Mouse (Mus musculus) heart, embryonic 11.5 days (tissue): ENCODE results near the gene Tbc1d14. TPM values are rescaled to one million over a fixed set of nuclear protein-coding genes. Genes with fewer than 3 reads are reported as not detected.
A peak's percentile ranks its signal among the peaks of the same experiment; 100 is the strongest.

Experiments
- ATAC-seq: fragments of 200-750 bp; cut with Nextera tagmentation; replicated peaks from 2 replicates; pipeline ENCODE4 v1.8.0; 2017; ENCODE audit warnings: moderate library complexity; ENCODE audit not compliant: insufficient number of reproducible peaks, low FRiP score, low TSS enrichment
- H3K27ac ChIP-seq: fragments of 300-500 bp; sonication (generic); 2 replicates; pipeline ENCODE4 v1.5.1; 2014; ENCODE audit warnings: mild to moderate bottlenecking, low read depth, low read length
- H3K27me3 ChIP-seq: fragments of 300-500 bp; sonication (generic); 2 replicates; pipeline ENCODE4 v1.6.1; 2014; ENCODE audit warnings: mild to moderate bottlenecking, low read length, mixed read lengths; ENCODE audit not compliant: control insufficient read depth, insufficient read depth
- H3K36me3 ChIP-seq: fragments of 300-500 bp; sonication (generic); 2 replicates; pipeline ENCODE4 v1.6.1; 2014; ENCODE audit warnings: mild to moderate bottlenecking, low read length, moderate library complexity, mixed read lengths; ENCODE audit not compliant: control insufficient read depth, insufficient read depth
- H3K4me1 ChIP-seq: fragments of 300-500 bp; sonication (generic); 2 replicates; pipeline ENCODE4 v1.6.1; 2014; ENCODE audit warnings: low read length; ENCODE audit not compliant: control insufficient read depth, insufficient read depth
- H3K4me2 ChIP-seq: fragments of 300-500 bp; sonication (generic); 2 replicates; pipeline ENCODE4 v1.6.1; 2014; ENCODE audit warnings: mild to moderate bottlenecking, moderate library complexity
- H3K4me3 ChIP-seq: fragments of 300-500 bp; sonication (generic); 2 replicates; pipeline ENCODE4 v1.5.1; 2014; ENCODE audit warnings: low read depth, low read length
- H3K9ac ChIP-seq: fragments of 300-500 bp; sonication (generic); 2 replicates; pipeline ENCODE4 v1.6.1; 2014; ENCODE audit warnings: mild to moderate bottlenecking, low read depth, low read length, moderate library complexity
- H3K9me3 ChIP-seq: fragments of 300-500 bp; sonication (generic); replicated peaks from 2 replicates; pipeline ENCODE4 v1.6.1; 2016; ENCODE audit warnings: low read length; ENCODE audit not compliant: control insufficient read depth
- WGBS: fragments of 180-500 bp; shearing (Covaris S2); extraction: QIAGEN DNeasy Blood & Tissue Kit; methylation state at CpG from one replicate; pipeline ENCODE4 v1.1.7; 2014; ENCODE audit not compliant: insufficient replicate concordance; 5-methylcytosine and 5-hydroxymethylcytosine counted together
- polyA plus RNA-seq: library from polyadenylated mRNA; unstranded; fragments of >200 nt; fragmentation: Nextera tagmentation; extraction: Ambion mirVana; gene quantifications from 2 replicates; pipeline ENCODE4 v1.2.1, GENCODE M21; 2014

Tbc1d14 gene
- polyA plus RNA-seq, 1 experiment from 2014 or later: 19.8 TPM

DNA sequence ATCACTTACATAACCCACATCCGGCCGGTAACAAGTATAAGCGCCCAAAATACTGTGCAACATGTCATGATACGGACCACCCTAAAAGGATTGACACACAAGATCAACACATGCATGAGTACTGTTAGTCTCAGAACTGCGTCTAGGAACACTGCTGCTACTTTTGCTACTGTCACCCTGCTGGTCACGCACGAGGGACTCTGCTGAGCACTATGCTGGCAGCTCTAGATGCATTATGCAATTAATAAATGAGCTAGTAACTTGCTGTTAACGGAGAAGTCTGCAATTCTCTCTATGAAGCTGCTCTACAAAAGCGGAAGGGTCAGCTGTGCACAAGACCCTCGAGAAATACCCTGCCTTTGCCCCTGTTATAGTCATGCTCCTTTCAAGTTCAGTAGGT, 84.7 kb downstream of the Tbc1d14 start:
- H3K27ac ChIP-seq: no peak overlapping the region
- H3K4me1 ChIP-seq: no peaks in the 10 kb centered on the region
- H3K4me2 ChIP-seq: no peak overlapping the region
- ATAC-seq: no peak
- WGBS: 92% methylated on average over 10 of the region's 10 CpGs
- no peak overlapping the region for H3K4me3 ChIP-seq
- H3K36me3 ChIP-seq: peaks cover 7% of the 10 kb centered on the region; the same call in 1 of the 2 replicates
- H3K9me3 ChIP-seq: no peaks in the 10 kb centered on the region
- H3K9ac ChIP-seq: no peak overlapping the region
- no peaks in the 10 kb centered on the region for H3K27me3 ChIP-seq

DNA sequence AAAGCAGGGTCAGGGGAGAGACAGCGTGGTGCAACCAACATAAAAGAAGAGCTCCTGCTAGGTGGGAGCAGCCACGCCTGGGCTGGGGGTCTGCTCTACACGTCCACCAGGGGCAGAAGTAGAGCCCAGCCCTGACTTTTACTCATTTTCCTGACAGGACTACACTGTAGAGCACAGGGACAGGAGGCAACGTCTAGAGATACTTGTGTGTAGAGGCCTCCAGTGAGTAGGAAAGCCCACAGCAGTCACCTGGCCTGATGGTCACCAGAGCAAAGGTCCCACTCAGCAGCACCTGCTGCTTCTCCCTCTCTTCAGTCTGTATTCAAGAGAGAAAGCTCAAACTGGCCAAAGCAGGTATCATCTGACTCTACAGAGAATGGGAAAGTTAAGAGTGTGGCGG, 87.4 kb downstream of the Tbc1d14 start:
- no peak for ATAC-seq
- H3K9me3 ChIP-seq: no peaks in the 10 kb centered on the region
- H3K4me3 ChIP-seq: no peak overlapping the region
- H3K27ac ChIP-seq: no peak overlapping the region
- no peak overlapping the region for H3K9ac ChIP-seq
- no peaks in the 10 kb centered on the region for H3K27me3 ChIP-seq
- no peaks in the 10 kb centered on the region for H3K4me1 ChIP-seq
- WGBS: 73% methylated on average over 5 of the region's 5 CpGs
- no peak overlapping the region for H3K4me2 ChIP-seq
- peaks cover 7% of the 10 kb centered on the region; the same call in 1 of the 2 replicates for H3K36me3 ChIP-seq

- Histone ChIP-seq H3K9ac (no peak overlapping the region), H3K4me3 (no peak overlapping the region), H3K36me3 (peaks cover 7% of the 10 kb centered on the region; the same call in 1 of the 2 replicates), H3K27ac (no peak overlapping the region), H3K9me3 (no peaks in the 10 kb centered on the region), H3K4me1 (no peaks in the 10 kb centered on the region), H3K27me3 (no peaks in the 10 kb centered on the region), H3K4me2 (no peak overlapping the region)
- WGBS: 90% methylated on average over 7 of the region's 7 CpGs
- ATAC-seq: no peak
These were observed 87.8 kb downstream of the Tbc1d14 start for GRCm38 (mm10) chr5:36505235-36505634.

DNA sequence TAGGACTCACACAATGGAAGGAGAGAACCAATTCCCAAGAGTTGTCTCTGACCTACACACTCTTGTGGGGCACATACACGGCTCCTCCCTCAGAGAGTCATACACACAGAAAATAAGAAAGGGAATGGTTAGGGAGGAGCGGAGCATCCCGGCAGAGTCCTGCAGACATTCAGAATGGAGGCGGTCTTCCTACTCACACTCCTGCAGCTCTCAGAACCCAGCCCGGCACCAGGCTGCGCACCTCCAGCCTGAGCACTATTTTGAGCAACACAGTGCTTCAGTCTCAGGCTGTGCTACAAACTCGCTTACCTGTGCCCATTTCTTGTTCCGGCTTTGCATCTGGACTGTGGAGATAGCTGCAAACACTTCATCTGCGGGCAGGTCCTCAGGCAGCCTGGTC, 98.4 kb downstream of the Tbc1d14 start:
- Histone ChIP-seq H3K9ac (no peak overlapping the region), H3K36me3 (peaks cover 25% of the 10 kb centered on the region), H3K27ac (no peak overlapping the region), H3K9me3 (no peaks in the 10 kb centered on the region), H3K4me3 (no peak overlapping the region), H3K4me2 (no peak overlapping the region), H3K27me3 (no peaks in the 10 kb centered on the region), H3K4me1 (no peaks in the 10 kb centered on the region)
- 94% methylated on average over 9 of the region's 9 CpGs for WGBS
- no peak for ATAC-seq

DNA sequence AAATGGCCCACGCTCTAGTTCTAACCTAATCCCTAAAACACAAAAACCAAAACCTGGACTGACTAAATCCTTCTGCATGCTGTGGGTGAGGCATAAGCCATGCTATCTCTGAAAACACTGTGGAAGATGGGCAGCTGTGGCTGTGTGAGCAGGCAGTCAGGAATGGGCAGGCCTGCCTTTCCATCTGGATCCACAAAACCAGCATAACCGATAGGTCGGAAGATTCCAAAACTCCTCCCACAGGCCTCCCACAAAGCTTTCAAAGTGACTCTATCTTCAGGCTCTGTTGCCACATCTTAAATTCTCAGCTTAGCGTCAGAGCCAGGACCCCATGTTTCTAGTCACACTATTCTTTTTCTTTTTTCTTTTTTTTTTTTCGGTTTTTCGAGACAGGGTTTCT, 99.2 kb downstream of the Tbc1d14 start:
- H3K36me3 ChIP-seq: peaks cover 25% of the 10 kb centered on the region
- no peaks in the 10 kb centered on the region for H3K27me3 ChIP-seq
- 84% methylated on average over 6 of the region's 6 CpGs for WGBS

DNA sequence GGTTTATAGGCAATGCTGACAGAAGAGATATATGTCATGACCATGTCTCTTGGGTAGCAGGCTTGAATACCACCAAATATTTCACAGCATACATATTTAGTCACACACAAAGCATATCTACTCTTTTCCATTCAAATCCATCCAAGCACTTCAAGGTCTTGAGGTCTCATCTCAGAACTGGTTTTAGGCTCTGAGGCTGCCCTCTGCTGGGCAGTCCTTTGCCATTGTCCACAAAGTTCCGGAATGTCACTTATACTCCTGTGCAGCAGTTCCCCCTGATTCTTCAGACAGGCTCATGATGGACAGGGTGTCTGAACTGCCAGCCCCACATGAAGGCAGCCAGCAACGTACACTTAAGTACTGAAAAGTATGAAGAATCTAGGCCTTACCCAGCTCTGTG, 103.9 kb downstream of the Tbc1d14 start:
- 42% methylated on average over 2 of the region's 2 CpGs for WGBS
- Histone ChIP-seq H3K4me1 (peaks cover 9% of the 10 kb centered on the region), H3K36me3 (peaks cover 14% of the 10 kb centered on the region; the same call in 1 of the 2 replicates), H3K27me3 (peaks cover 10% of the 10 kb centered on the region), H3K4me3 (no peak overlapping the region), H3K4me2 (no peak overlapping the region), H3K9ac (no peak overlapping the region), H3K9me3 (no peaks in the 10 kb centered on the region), H3K27ac (no peak overlapping the region)
- ATAC-seq: no peak

More for the DNA sequence above, 99.2 kb downstream of the Tbc1d14 start:
- Histone ChIP-seq H3K9me3 (no peaks in the 10 kb centered on the region), H3K9ac (no peak overlapping the region), H3K4me1 (no peaks in the 10 kb centered on the region), H3K4me2 (no peak overlapping the region), H3K4me3 (no peak overlapping the region), H3K27ac (no peak overlapping the region)
- no peak for ATAC-seq

DNA sequence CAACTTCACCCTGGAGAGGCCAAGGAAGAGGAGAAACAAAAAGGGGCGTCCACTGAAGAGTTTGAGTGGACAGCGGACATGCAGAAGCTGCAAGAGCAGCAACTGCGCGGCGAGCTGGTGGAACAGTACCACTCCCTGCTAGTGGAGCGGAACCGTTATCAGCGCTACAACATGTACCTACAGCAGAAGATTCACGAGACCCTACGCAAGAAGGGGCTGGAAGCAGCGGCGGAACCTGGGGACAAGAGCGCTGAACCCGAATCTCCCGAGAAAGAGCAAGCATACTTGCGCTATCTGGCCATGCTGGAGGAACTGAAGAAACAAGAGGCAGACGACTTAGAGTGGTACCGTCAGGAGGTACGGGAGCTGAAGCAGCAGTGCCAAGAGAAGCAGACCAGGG, 107.8 kb downstream of the Tbc1d14 start:
- Histone ChIP-seq H3K4me2 (peak overlapping the region; percentile 99), H3K9me3 (no peaks in the 10 kb centered on the region), H3K9ac (peak overlapping the region; percentile 30; the same call in 1 of the 2 replicates), H3K27ac (no peak overlapping the region), H3K4me1 (peaks cover 23% of the 10 kb centered on the region), H3K27me3 (peaks cover 10% of the 10 kb centered on the region), H3K4me3 (peak overlapping the region; percentile 57), H3K36me3 (no peaks in the 10 kb centered on the region; the same call in 1 of the 2 replicates)
- ATAC-seq: no peak
- whole genome bisulfite sequencing: 27% methylated on average over 19 of the region's 19 CpGs

DNA sequence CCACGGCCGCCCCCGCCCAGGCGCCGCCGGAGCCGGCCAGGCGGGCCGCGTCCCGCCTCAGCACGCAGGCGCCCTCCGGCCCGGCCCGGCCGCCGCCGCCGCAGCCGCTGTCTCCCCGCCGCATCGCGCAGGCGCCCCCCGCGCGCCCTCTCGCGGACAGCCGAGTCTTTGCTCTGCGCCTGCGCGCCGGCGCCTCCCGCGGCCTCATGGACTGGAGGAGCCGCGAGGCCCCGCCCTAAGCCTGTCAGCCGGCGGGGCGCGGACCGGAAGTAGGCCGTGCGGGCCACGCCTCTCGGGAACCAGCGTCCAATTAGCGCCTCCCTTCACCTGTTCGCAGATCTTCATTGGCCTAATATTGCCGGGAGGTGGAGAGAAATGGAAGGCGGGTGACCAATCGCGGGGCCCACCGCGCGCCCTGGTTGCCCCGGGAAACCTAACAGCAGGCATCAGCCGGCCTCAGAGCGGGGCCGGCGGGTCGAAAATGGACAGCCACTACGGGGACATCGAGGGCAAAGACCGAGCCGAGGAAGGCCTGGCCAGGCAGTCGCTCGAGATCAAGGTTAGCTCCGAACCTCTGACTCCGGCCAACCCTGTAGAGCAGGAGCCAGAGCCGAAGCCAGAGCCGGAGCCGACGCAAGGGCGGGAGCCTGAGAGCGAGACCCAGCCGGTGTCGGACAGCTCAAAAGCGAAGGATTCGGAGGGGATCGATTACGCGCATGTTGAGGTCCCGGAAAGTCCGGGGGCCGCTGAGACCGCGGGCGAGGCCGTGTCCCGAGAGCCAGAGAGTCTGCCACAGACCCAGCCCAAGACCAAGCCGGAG, 108.7 kb downstream of the Tbc1d14 start, which contains the start of the genes Tada2b and Ccdc96:
TSS of gene Tada2b (minus strand) at position 115 of the 820 bp plus-strand sequence.
TSS of gene Ccdc96 (plus strand) at position 418 of the 820 bp plus-strand sequence.
- WGBS: 1% methylated on average over 84 of the region's 97 CpGs
- Histone ChIP-seq H3K9me3 (no peaks in the 10 kb centered on the region), H3K9ac (peak within 1 kb of the TSS; percentile 94), H3K4me2 (peak within 1 kb of the TSS; percentile 99), H3K27me3 (peaks cover 10% of the 10 kb centered on the region), H3K4me1 (peaks cover 29% of the 10 kb centered on the region), H3K4me3 (peak within 1 kb of the TSS; percentile 99), H3K27ac (peak within 1 kb of the TSS; percentile 46; the same call in 1 of the 2 replicates), H3K36me3 (no peaks in the 10 kb centered on the region; the same call in 1 of the 2 replicates)
- ATAC-seq: peak; percentile 97
